Mouse (Mus musculus) left cerebral cortex, postnatal 25 days (tissue): ENCODE data around the gene Glt8d2. TPM values are rescaled to one million over a fixed set of nuclear protein-coding genes. Genes with fewer than 3 reads are reported as not detected.
A peak's percentile ranks its signal among the peaks of the same experiment; 100 is the strongest.

ENCODE experiments used
- DNase-seq, 2 experiments: peaks; one replicate each; pipeline ENCODE4 v3.0.0; 2022; ENCODE audit warnings: low spot score in 2 of 2, mixed read lengths in 1 of 2
- intact Hi-C: fragments of 180-260 bp; cut with DNase I; formaldehyde crosslinking; loops from one replicate; pipeline ENCODE4 v1.15.1; 2025
- total RNA-seq, 2 experiments: library from RNA; stranded (reverse); gene quantifications; 2 replicates each; pipeline ENCODE4 v1.2.3; 2021

Gene Glt8d2
- 10 to 100 TPM; 14.6 to 22.7 TPM for total RNA-seq

DNA sequence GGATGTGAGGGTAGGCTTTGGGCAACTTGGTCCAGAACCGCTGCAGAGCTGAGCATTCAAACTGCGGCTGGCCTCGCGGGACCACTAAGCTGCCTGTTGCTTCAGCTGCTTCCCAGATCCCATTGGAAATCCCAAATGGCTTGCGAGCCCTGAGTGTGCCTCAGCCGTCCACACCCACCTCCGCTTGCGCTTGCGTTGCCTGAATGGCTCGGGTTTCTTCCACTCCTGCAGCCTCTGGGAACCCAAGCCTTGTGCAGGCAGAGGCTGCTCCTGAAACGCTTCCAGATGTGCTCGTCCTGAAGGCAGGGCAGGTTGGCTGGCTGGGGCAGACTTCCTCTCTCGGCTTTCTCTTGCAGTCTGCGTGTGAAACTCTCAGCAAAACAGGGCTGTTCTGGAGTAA lies at the start of gene Glt8d2:
TSS of gene Glt8d2 (minus strand) at position 157 of the 400 bp plus-strand sequence.
- intact Hi-C loops: no loop called here
- DNase-seq: peak; percentile 54 to 78

DNA sequence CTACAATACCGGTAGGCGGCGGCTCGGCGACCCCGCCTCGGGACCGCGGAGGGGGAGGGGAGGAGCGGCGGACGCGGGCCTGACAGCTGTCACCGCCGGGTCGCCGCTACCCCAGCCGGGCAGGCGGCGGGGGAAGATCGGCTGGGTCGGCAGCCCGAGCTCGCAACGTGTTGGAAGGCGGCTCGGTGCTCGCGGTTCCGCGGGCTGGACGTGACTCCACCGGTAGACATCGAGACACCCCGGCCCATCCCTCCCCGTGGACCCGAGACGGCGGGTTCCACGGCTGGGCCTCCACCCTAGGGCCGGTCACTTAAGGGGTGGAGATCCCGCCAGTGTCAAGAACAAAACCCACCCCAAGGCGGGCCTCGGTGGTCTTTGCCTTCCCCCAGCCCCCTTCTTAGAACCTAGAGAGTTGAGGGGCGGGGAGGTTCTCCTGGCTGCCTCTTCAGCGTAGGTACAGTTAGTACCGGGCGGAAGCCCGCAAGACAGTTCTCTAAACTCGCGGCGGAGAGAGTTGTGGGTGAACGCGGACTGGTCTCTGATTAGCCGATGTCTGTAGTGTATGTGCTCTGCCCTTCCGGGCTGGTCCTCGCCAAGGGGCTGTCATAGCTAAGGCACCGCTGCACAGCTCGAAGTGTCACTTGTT lies 9.0 kb upstream of the Glt8d2 start:
- intact Hi-C loops: loop anchor here (1.0 to 5.0 kb wide), 3 partner anchors 33 to 63 kb away; partner anchors contain the start of gene Nfyb
- peak; percentile 31 to 32 for DNase-seq

DNA sequence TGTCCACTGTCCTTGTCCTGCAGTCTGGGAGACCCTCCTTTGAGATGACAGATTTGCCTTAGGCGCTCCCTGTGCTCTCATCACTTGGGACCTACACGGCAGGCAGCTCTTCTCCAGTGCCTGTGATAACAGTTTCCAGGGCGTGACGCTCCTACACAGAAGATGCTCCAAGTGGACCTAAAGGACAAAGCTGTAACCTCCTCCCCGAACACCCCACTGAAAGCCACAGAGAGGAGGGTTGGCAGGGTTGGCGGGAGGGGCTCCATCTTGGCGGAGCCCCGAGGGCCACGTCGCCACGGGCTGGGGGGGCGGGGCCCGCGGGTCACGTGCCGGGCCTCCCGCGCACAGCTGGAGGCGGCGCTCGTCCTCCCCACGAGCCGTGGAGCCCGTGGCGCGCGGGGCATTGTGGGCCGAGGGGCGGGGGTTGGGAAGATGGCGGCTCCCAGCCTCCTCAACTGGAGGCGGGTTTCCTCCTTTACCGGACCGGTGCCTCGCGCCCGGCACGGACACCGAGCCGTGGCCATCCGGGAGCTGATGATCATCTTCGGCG lies 8.3 kb upstream of the Glt8d2 start:
- peak; percentile 89 to 91 for DNase-seq
- intact Hi-C loops: loop anchor here (1.0 to 5.0 kb wide), 3 partner anchors 32 to 64 kb away; partner anchors contain the start of gene Nfyb

DNA sequence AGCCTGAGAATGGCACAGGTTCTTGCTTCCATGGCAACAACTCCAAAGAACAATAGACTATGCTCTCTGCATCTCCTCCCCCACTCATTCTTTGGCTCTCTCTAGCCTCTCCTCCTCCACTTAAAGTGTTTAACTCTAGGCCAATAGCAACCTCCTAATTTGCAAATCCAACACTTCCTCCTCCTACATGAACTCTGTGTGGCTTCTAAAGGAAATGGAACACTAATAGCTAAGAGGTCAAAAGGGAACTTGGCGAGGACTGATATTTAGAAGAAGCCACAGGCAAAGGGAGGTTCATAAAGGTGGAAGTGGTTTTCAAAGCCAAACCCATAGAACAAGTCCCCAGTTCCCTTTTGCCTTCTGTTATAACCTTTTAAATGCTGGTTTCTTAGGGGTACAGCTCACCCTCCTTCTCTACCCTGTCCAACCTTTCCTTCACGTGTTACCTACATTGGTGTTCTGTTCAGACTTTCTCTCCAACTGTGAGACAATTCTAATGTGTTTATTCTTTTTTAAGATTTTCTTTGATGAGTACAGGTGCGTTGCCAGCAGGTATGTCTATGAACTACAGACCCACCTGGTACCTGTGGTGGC lies 7.0 kb upstream of the Glt8d2 start:
- DNase-seq: no peak
- intact Hi-C loops: loop anchor here (5.0 kb wide), 1 partner anchor 65 kb away; the partner anchor contains the start of gene Nfyb

DNA sequence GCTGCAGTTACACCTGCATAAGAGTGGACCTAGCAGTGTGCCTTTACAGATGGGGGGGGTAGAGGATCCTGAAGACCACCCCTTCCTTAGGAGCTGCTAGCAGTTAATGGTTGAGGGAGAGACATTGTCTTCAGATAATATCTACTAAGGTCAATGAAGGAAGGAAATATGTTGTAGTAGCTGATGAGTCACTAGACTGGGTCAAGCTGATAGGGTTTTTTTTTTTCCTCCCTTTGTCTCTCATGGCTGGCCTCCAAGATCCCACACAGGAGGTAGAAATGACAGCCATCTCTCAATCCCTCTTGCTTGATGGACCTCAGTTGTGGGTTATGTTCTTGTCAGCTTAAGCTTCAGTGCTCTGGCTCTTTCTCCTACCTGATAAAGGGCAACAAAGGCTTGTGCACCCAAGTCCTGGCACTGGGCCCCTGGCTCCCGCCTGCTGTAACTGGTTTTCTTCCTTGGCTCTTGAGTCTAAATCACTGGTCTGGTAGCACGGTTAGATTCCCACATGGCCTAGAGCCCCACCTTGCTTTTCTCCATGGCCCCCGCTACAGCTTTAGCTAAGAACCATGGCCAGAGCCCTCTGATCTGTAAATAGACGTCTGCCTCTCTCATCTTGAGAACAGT lies 6.1 kb upstream of the Glt8d2 start:
- DNase-seq: no peak
- intact Hi-C loops: loop anchor here (5.0 kb wide), 1 partner anchor 66 kb away; the partner anchor contains the start of gene Nfyb

DNA sequence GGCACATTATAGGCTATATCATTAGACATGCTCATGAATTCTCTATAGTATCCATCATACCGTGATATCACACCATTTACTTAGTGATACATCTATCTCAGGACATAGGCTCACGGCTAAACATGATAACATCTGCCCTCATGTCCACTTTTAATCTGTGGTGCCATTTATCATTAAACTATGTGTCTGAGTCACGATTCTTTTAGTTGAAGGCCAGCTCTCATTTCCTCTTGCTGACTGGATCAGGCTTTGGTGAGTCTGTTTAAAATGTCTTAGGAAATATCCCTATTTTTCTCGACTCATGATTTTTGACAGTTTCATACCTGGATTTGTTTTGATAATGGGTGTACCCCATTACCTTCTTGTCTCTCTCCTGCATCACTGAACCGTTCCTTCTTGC lies 5.5 kb upstream of the Glt8d2 start, which contains the start of gene Hcfc2:
TSS of gene Hcfc2 (plus strand) at position 205 of the 400 bp plus-strand sequence.
- intact Hi-C loops: loop anchor here (5.0 kb wide), 1 partner anchor 66 kb away; the partner anchor contains the start of gene Nfyb
- no peak for DNase-seq

DNA sequence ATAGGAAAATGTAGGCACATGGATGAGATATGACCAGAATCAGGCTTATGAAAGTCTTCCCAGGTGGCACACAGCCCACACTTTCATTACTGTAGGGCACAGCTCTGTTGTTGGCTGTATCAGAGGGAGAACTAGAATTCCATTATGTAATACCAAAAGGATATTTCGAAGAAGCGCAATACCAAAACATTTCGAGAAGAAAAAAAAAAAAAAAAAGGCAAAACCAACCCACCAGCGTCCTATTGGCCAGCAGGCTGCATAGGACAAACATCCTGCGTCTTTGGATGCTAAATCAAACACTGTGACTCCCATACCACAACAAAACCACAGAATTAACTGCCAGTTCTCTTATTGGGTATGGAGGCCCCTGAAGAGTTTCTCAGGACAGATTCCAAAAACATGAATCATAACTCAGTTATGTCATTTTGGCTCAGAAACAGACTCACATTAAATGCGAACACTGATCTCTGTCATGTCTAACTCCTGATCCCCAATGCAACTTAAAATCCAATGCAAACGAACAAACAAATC lies 704 bp downstream of the Glt8d2 start:
- intact Hi-C loops: no loop called here
- peak in 1 of 2 experiments; percentile 60 for DNase-seq

DNA sequence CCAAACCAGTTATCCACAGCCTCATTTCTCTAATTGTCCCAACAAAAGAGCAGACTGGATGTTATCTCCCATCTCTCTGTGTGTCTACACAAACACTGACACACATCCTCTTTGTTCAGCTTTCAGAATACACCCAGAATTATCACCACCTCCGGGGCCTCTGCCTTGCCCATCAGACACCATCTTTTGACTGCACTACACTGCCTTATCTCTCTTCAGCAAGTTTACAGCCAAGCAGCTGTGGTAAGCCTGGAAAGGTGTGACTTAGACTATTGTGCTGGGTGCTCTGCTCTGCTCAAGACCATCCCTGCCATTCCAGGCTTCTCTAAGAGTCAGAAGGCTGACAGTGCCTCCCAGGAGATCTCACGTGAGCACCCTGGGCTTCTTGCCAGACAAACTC lies 5.0 kb downstream of the Glt8d2 start:
- DNase-seq: no peak
- intact Hi-C loops: no loop called here

DNA sequence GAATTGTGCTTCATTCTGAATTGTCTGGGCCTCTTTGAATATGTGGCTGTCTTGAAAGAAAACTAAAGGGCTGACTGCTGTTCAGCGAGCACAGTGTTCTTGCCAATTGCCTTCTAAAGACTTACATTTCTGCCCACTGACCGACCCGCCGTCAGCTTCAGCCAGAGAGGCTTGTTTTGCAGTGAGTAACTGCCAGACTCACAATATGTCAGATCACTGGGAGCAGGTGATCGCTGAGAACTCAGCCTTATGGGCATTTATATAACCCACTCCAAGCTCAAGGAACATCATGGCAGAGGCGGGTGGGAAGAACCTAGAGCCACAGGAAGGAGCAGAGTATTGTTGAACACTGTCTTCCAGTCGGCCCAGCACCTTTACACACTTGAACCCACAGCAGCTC lies 8.8 kb downstream of the Glt8d2 start:
- DNase-seq: peak in 1 of 2 experiments; percentile 82
- intact Hi-C loops: no loop called here

DNA sequence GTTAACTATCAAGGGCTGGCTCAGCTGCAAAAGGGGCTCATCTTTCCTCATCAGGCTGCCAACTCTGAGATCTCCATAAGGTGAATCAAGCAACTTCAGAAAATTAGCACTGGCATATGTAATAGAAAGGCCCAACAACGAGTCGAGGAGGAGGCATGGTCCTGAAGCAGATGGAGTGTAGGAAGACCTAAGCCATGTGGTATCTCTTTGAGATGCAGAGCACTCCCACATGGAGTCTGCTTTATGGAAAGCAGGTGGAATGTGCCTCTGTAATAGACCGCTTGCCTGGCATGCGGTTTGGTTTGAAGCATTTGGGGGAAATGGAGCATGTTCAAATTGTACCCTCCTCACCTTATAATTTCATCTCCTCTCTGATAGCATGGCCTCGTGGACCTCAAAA lies 9.7 kb downstream of the Glt8d2 start:
- DNase-seq: peak; percentile 67 to 96
- intact Hi-C loops: loop anchor here (1.0 kb wide), 1 partner anchor 18 kb away; no protein-coding TSS in a partner anchor

DNA sequence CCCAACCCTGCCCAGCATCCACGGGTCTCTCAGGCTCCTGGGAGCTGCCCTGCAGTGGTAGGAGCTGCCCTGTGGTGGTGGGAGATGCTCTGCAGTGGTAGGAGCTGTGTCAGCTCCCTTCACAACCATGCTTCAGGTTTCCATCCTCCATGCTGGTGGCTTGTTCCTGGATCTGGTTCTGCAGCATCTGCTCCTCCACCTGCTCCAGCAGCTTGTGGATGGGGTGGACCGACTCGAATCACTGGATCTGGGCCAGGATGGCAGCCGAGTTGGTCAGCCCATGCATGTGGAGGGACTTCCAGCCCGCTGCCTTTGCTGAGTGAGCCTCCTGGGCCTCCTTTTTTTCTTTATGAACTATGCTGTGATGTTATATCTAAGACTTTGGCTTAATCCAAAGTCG lies 13.5 kb downstream of the Glt8d2 start:
- intact Hi-C loops: no loop called here
- peak in 1 of 2 experiments; percentile 67 for DNase-seq

DNA sequence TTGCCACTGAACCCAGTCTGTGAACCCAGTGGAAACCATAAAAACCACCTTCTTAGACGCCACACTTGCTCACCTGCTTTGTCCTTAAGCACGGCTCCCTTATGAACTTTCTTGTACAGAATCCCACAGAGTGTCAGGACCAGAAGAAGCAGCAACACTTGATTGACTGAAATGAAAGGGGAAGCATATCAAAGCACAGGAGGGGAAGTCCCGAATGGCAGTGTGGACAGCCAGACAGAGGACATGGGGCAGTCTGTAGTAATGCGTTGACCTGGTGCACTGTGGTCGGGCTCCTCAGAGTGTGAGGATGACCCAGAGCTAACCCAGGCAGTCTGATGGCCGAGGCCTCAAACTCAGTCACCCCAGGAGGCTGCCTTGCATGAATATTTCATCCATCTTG lies 20.2 kb downstream of the Glt8d2 start:
- DNase-seq: no peak
- intact Hi-C loops: no loop called here

DNA sequence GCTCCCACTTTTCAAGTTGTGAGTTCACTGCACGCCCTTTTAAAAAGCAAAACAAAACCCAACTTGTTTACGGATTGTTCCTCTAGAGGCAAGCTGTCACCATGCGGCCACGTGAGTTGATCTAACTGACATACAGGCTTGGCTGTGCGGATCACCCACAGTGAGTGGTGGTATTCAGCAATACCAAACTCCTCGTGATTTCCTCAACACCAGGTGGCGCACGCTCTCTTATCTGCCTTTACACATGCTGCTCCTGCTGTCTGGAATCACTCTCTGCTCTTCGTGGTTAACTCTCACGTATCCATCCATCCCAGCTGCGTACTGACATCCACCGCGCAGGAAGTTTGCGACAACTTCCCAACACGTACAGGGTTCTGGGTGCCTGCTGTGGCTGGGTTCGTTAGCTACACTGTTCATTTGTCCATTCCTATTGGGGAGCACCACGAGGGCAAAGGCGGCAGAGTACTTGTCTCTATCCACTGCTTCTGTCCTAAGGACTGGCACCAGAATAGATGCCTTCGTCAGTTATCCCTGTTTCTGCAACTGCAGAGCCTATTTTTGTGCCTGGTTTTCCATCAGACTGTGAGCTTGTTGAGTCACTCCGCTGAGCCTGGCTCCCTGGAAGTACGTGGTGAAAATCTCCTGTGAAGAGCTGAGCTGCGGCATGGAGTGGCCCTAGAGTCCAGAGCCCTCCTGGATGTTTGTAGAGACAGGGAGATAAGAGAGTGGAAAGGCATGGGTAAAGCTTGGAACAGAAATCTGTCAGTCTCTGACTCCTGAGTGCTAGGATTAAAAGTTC lies 23.8 kb downstream of the Glt8d2 start:
- peak; percentile 91 to 95 for DNase-seq
- intact Hi-C loops: loop anchor here (1.0 to 2.0 kb wide), 2 partner anchors 33 to 96 kb away; no protein-coding TSS in a partner anchor

DNA sequence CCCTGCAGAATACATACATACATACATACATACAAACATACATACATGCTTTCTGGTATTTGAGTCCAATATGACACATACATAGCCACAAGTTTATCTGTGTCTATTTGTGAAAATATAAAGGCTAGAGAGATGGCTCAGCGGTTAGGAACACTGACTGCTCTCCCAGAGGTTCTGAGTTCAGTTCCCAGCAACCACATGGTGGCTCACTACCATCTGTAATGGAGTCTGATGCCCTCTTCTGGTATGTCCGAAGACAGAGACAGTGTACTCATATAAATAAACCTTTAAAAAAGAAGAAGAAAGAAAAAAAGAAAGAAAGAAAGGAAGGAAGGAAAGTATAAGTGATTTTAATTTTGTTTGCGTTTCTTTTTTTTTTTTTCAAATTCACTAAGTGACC lies 24.5 kb downstream of the Glt8d2 start:
- DNase-seq: no peak
- intact Hi-C loops: loop anchor here (1.0 to 2.0 kb wide), 2 partner anchors 33 to 97 kb away; no protein-coding TSS in a partner anchor

DNA sequence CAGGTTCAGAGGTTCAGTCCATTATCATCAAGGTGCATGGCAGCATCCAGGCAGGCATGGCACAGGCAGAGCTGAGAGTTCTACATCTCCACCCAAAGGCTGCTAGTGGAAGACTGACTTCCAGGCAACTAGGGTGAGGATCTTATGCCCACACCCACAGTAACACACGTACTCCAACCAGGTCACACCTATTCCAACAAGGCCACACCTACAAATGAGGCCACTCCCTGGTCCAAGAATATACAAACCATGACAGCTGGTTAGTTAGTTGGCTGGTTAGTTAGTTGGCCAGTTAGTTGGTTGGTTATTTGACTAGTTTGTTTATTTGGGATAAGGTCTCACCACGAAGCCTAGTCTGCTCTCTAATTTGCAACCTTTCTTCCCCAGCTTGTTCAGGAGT lies 27.2 kb downstream of the Glt8d2 start:
- no peak for DNase-seq
- intact Hi-C loops: no loop called here

DNA sequence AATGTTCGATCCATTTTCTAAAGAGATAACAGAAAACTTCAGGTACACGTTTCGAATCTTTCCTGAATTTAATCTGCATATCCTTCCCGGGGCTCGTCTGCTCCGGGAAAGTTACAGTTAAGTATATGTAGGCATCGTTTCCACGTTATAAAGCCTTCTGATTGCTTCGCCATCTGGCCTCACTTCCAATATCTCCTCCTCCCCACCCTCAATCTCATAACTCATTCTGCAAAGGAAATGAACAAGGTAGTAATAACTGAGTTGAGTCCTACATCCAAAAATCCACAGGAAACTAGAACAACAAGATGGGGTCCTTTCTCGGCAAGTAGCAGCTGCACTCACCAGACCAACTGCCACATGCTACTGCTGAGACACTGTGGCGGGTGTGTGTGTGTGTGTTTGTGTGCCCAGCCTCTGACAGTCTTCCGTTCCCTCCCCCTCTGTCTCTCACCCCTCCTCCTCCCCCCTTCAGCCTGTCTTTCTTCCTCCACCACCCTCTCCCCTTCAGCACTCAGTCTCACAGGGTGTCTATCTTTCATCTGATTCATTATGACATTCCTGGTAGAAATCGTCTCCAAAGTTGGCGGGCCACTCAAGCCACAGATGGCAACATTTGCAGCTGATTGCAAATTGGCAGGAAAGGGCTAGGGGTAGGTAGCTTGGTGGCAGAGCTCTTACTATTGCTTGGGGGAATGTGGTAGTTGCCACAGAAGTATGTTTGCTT lies 28.0 kb downstream of the Glt8d2 start:
- intact Hi-C loops: loop anchor here (1.0 kb wide), 2 partner anchors 18 to 37 kb away; no protein-coding TSS in a partner anchor
- DNase-seq: peak in 1 of 2 experiments; percentile 76

DNA sequence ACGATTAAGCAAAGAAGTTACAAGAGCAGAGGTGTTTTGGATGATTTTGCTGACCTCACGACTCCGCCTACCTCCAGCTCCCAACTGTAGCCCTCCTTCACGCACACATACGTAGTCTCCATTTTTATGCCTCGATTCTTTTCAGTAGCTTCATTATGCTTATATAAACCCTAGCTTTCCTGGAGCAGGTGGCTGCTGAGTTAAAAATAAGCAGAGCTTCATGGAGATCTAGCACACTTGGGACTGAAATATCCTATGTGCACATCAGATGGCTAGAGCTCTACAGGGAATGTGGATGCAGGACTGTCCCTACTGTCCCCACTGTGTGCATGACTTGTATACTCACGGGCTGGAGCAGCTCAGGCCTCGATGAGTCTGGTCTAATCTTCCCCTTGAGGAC lies 28.6 kb downstream of the Glt8d2 start:
- peak; percentile 67 to 97 for DNase-seq
- intact Hi-C loops: loop anchor here (1.0 kb wide), 2 partner anchors 18 to 37 kb away; no protein-coding TSS in a partner anchor

DNA sequence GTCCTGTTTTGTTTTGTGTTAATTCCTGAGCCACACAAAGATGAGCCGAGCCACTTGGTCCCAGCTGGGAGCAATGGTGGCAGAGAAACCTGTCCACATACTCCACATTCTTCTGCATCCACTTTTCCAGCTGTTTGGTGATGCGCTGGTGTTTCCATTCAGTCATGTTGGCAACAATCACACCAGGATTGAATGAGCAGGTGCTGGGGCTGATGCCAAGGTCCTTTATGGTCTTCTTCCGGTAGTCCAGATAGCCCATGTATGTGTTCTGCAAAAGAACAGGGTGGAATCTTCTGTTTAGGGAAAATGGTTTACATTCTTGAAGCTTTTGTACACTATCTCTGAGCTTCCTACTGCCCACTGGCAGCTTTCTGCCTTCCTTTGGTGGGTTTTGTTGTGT lies 35.9 kb downstream of the Glt8d2 start:
- DNase-seq: no peak

More for the DNA sequence above, 35.9 kb downstream of the Glt8d2 start:
- intact Hi-C loops: no loop called here
